Mouse (Mus musculus) inflammation-experienced regulatory T-cells, adult 6 months (primary cell): Measurements from ENCODE around the gene Bora. TPM values are rescaled to one million over a fixed set of nuclear protein-coding genes. Genes with fewer than 3 reads are reported as not detected.
A peak's percentile ranks its signal among the peaks of the same experiment; 100 is the strongest.

Experiments
- ATAC-seq: one replicate; pipeline ENCODE4 v1.8.0; 2017
- polyA plus RNA-seq, 3 experiments: library from polyadenylated mRNA; unstranded; fragments of 100-300 nt; shearing (Covaris generic); gene quantifications; one replicate each; pipeline ENCODE4 v1.2.1; 2017

Gene Bora
- polyA plus RNA-seq, 3 experiments from 2014 or later: 26.1 to 38.9 (median 33.8) TPM

- ATAC-seq: no peak
Measured at GRCm38 (mm10) chr14:99063091-99063490, 17.1 kb downstream of the Bora start.

GRCm38 (mm10) chr14:99071146-99071545 is 25.1 kb downstream of the Bora start:
- no peak for ATAC-seq

- no peak for ATAC-seq
Measured at GRCm38 (mm10) chr14:99088947-99089346, 42.9 kb downstream of the Bora start.

DNA sequence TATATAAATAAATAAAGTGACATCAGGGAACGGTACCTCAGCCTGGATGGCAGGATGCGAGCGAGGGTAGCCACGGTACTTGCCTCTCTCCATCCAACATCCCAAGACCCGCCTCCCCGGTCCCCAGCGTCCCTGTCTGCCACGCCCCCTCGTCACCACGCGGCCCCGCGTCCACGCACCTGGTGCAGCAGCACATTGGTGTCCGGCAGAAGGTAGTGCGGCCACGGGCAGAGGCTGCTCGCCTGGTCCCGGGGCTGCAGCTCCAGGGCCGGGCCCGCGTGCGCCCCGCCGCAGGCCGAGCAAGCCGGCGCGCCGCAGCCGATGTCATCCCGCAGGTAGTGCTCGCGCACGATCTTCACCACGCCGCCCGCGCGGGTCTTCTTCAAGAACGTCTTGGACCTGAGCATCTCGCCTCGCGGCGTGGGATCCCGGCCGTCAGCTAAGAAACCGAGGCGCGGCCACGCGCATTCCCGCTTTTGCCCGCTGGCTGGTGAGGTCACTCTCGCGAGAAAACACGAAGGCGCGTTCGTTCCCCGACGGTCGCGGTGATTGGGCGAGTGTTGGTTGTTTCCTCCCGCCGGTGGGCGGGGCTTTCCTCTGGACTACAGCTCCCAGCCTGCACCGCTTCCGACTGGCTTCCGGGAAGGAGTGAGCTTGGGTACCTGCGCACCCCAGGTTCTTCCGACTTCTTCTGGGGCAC is 53.4 kb downstream of the Bora start, which contains the start of the genes Pibf1 and Dis3:
Gene Pibf1, plus strand, starts transcription at position 158 of the 700 bp plus-strand sequence.
Gene Dis3, minus strand, starts transcription at position 504 of the 700 bp plus-strand sequence.
- peak; percentile 98 for ATAC-seq

DNA sequence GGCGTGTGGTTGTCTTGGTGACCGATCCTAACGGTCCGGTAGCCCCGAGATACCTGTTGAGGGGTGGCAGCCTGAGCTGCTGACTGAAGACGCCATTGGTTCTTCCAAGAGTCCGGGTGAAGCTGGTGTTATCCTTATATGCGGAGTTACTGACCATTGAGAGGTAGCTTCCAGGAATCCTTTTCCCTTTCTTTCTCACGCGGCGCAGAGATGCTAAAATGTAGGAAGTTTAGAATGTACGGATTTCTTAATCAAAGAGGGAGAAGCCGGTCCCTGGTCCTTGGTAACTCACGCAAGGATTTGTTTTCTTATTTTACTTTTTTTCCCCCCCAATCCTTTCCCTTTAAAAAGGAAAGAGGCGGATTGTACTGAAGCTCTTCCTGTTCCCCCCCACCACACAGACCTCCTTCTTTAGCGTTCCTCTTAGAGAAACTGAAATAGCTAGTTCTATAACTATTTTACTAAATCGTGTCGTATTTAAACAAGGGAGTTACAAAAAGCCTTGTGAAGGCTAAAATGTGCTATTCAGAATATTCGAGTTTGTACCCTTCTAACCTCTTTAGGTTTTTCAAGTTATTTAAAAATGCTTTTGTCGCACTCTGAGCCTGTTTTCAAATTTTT is 54.1 kb downstream of the Bora start:
- peak; percentile 5 for ATAC-seq

- no peak for ATAC-seq
Measured at GRCm38 (mm10) chr14:99103050-99103449, 57.0 kb downstream of the Bora start.

DNA sequence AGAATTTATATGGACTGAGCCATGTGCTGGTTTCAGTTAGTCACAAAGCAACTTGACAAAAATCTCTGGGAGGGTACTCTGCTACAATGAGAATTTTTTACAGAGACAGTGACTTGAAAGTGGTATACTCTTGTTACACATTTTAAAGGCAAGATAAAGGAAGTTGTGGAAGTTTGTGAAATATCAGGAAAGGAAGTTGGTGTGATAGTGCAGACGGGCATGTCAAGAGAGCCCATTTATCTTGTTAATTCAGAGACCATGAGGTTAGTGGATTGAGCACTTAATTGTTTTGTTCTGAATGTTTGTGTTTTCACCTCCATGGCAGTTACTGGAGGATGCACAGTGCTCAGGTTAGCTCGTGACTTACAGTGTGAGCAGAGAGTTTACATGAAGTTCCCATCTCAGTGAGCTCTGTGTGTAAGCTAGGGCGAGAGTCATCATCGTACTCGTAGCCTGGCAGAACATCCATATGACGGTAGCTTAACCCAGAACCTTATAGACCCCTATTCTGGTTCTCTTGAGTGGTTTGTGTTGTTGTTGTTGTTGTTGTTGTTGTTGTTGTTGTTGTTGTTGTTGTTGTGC is 58.6 kb downstream of the Bora start:
- no peak for ATAC-seq

- ATAC-seq: no peak
Measured at GRCm38 (mm10) chr14:99106671-99107070, 60.6 kb downstream of the Bora start.

DNA sequence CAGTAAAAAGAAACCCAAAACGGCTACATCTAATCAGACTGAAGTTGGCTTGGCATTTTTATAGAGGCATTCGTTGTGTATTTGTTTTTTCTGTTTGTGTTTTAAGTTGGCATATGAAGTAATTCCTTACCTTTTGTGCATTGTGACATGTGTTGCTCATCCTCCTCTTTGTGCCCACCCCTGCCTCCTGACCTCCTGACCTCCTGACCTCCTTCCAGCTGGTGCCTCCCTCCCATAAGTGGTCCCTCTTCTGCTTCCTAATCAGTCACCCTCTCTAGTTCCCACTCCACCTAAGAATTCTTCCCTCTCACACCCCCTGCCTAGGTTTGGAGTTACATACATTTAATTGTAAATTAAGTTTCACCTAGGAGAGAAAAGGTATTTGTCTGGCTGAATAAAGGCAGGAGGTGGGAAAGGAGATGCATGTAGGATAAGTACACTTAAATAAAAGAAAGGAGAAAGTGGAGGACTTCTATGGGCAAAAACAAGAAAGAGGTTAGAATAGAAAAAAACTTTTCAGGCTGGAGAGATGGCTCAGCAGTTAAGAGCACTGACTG is 61.7 kb downstream of the Bora start:
- ATAC-seq: no peak

- no peak for ATAC-seq
Measured at GRCm38 (mm10) chr14:99108762-99109161, 62.7 kb downstream of the Bora start.

DNA sequence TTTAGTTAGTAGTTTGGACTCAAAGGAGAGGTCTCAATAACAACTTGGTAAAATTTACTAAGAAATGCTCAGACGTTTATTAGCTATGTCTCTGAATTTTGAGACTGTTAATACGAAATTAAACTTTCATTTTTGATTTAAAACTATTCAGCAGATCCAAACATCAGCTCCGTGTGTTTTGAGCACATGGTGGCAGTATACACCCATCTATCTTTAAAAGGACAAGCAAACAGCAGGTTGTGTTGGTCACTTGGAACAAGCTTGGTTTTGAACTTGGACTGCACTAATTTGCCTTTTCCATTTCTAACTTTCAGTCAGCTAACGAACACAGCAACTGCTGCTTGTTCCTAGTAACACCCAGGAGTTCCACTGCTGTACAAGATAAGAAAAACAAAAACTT is 71.6 kb downstream of the Bora start:
- ATAC-seq: no peak

DNA sequence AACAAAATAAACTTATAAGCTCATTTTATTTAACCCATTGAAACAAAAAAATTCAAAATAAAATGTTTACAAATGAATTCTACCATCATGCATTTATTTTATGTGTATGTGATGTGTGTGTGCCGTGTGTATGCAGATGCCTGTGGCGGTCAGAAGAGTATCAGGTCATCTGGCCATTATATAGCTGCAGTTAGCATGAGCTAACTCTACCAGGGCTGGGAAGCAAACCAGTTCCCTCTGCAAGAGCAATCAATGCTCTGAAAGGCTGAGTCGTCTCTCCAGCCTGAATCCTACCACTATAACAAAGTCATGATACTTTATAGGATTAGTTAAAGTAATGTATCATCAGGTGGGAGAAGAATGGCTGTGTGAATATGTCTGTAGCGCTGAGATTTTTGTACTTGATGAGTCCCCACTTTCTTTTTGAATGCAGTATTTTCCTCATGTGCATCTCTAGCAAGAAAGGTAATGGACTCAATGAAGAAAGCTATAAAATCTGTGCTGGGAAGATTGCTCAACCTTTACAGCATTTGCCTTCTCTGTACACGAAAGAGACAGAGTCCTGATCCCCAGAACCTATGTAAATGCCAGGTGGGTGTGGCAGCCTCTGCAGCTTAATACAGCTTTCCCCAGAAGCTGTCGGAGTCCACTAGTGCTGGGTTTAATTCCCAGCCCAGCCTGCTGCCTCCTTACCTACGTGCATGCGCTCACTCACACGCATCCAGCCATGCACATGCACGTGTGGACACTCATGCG is 75.7 kb downstream of the Bora start:
- ATAC-seq: no peak

- no peak for ATAC-seq
Measured at GRCm38 (mm10) chr14:99124076-99124475, 78.1 kb downstream of the Bora start.

Other genes with a start within 250 kb of the Bora start
- gene Rpl36a-ps1, start 51.9 kb upstream of the Bora start, polyA plus RNA-seq: 10 to 100 TPM in 2 of 3 experiments, 1 to 10 TPM in 1; 8.4 to 27.2 (median 23.6) TPM
- 10 to 100 TPM; 44.2 to 63.1 (median 54.6) TPM for gene Mzt1, start 88 bp upstream of the Bora start, polyA plus RNA-seq
- 10 to 100 TPM; 18.6 to 33.2 (median 31.2) TPM for gene Pibf1, start 53.2 kb downstream of the Bora start, polyA plus RNA-seq
- gene Dis3, start 53.5 kb downstream of the Bora start, polyA plus RNA-seq: 1 to 10 TPM; 9.0 to 9.7 (median 9.2) TPM